In genomic region chr14:7944349-7945039, GRCm38 (mm10) we compare ENCODE assay signal across 9 mouse cellular contexts. TPM values are rescaled to one million over a fixed set of nuclear protein-coding genes. Genes with fewer than 3 reads are reported as not detected.
A peak's percentile ranks its signal among the peaks of the same experiment; 100 is the strongest.
DNase-seq lines count a peak whose midpoint lies in the region; ATAC-seq lines count a peak whose summit lies in the region.
"Had no signal": no experiment of that assay in that cellular context is flagged by ENCODE, and none has a peak within 500 bp of the region (broad histone marks: within the 10 kb centered on the region; RNA-seq: fewer than 3 reads in every experiment).

No protein-coding gene starts in this region.

- H3K4me3 ChIP-seq in kidney, embryonic 15.5 days (replicated peaks), result no peak overlapping the region
- H3K4me3 ChIP-seq in hindbrain, embryonic 13.5 days, result no peak overlapping the region
- H3K4me3 ChIP-seq: embryonic facial prominence, embryonic 13.5 days had no signal

- no peaks in the 10 kb centered on the region for H3K9me3 ChIP-seq in kidney, embryonic 15.5 days (replicated peaks)
- no peaks in the 10 kb centered on the region for H3K9me3 ChIP-seq in hindbrain, embryonic 13.5 days
- H3K9me3 ChIP-seq: embryonic facial prominence, embryonic 13.5 days had no signal

- H3K4me2 ChIP-seq in kidney, embryonic 15.5 days, result no peak overlapping the region
- no peak overlapping the region for H3K4me2 ChIP-seq in hindbrain, embryonic 13.5 days
- H3K4me2 ChIP-seq: embryonic facial prominence, embryonic 13.5 days had no signal

- no peaks in the 10 kb centered on the region for H3K27me3 ChIP-seq in kidney, embryonic 15.5 days
- no peaks in the 10 kb centered on the region for H3K27me3 ChIP-seq in hindbrain, embryonic 13.5 days
- H3K27me3 ChIP-seq: embryonic facial prominence, embryonic 13.5 days had no signal

- H3K27ac ChIP-seq in kidney, embryonic 15.5 days, result no peak overlapping the region
- H3K27ac ChIP-seq in hindbrain, embryonic 13.5 days, result 0 out of 2 replicates have a peak overlapping the region, but pooled peaks have one; percentile 23

- peak; percentile 52; the same call in 1 of the 2 replicates for ATAC-seq in kidney, embryonic 15.5 days (replicated peaks; ENCODE audit: low FRiP score)
- ATAC-seq in hindbrain, embryonic 13.5 days (ENCODE audit: low FRiP score), result no peak; the same call in 1 of the 2 replicates
- no peak for ATAC-seq in erythroblast, adult 5-6 weeks (replicated peaks; ENCODE audit: low FRiP score, poor library complexity, severe bottlenecking)

- H3K9ac ChIP-seq in kidney, embryonic 15.5 days, result no peak overlapping the region
- H3K9ac ChIP-seq in hindbrain, embryonic 13.5 days, result no peak overlapping the region
- H3K9ac ChIP-seq: embryonic facial prominence, embryonic 13.5 days had no signal

- H3K36me3 ChIP-seq in kidney, embryonic 15.5 days, result peaks cover 87% of the 10 kb centered on the region
- H3K36me3 ChIP-seq in hindbrain, embryonic 13.5 days, result peaks cover 89% of the 10 kb centered on the region

- H3K4me1 ChIP-seq in kidney, embryonic 15.5 days, result 0 out of 2 replicates have a peak, but pooled peaks cover 4% of the 10 kb centered on the region
- peaks cover 11% of the 10 kb centered on the region; the same call in 1 of the 2 replicates for H3K4me1 ChIP-seq in hindbrain, embryonic 13.5 days (replicated peaks)

- 50% methylated on average over 8 of the region's 8 CpGs for WGBS in kidney, embryonic 15.5 days
- 56% methylated on average over 8 of the region's 8 CpGs for WGBS in hindbrain, embryonic 13.5 days

- no peak for DNase-seq in kidney, adult 18-20 months
- peak; percentile 69 for DNase-seq in R1 (ENCODE audit: low read depth, low spot score)
- DNase-seq in lung, postnatal 14 days, result peak; percentile 38
- DNase-seq in cerebellum, adult 11-12 months, result no peak

RNA-seq across cellular contexts. Expression of gene Gm45521, which starts 12.6 kb away (rescaled TPM):
- not detected in 2 replicates for polyA plus RNA-seq in kidney, embryonic 15.5 days (2015; fragmentation: Nextera tagmentation; extraction: Ambion mirVana)
- 0.26 and 1.0 TPM in 2 replicates for polyA plus RNA-seq in hindbrain, embryonic 13.5 days (2015; fragmentation: Nextera tagmentation; extraction: Ambion mirVana)
- not detected in 2 replicates for total RNA-seq in erythroblast, adult 5-6 weeks (2015; ENCODE audit: low replicate concordance)
- not detected in 2 replicates for total RNA-seq in erythroblast, adult 5-6 weeks (2017; ENCODE audit: low replicate concordance)
- total RNA-seq: layer of hippocampus, postnatal 25 days had no signal
- polyA plus RNA-seq: embryonic facial prominence, embryonic 13.5 days had no signal

RNA-seq across cellular contexts. Expression of gene Dnase1l3, which starts 49.9 kb away (rescaled TPM):
- 0.29 and 0.30 TPM in 2 replicates for polyA plus RNA-seq in kidney, embryonic 15.5 days (2015; fragmentation: Nextera tagmentation; extraction: Ambion mirVana)
- 0.04 and 0.10 TPM in 2 replicates for polyA plus RNA-seq in hindbrain, embryonic 13.5 days (2015; fragmentation: Nextera tagmentation; extraction: Ambion mirVana)
- total RNA-seq in erythroblast, adult 5-6 weeks (2015; ENCODE audit: low replicate concordance), result 0.19 TPM in 1 of 2 replicates, not detected in the other
- total RNA-seq in erythroblast, adult 5-6 weeks (2017; ENCODE audit: low replicate concordance), result not detected in 2 replicates

RNA-seq across cellular contexts. Expression of gene Abhd6, which starts 58.2 kb away (rescaled TPM):
- 24.7 and 26.6 TPM in 2 replicates for polyA plus RNA-seq in kidney, embryonic 15.5 days (2015; fragmentation: Nextera tagmentation; extraction: Ambion mirVana)
- polyA plus RNA-seq in hindbrain, embryonic 13.5 days (2015; fragmentation: Nextera tagmentation; extraction: Ambion mirVana), result 31.7 and 31.9 TPM in 2 replicates
- not detected in 2 replicates for total RNA-seq in erythroblast, adult 5-6 weeks (2015; ENCODE audit: low replicate concordance)
- total RNA-seq in erythroblast, adult 5-6 weeks (2017; ENCODE audit: low replicate concordance), result not detected in 2 replicates

Comparison
In these comparisons a context has a peak if more than half of its experiments do, and no peak if none do; other contexts are left out.
1. DNase-seq: peak in R1 (single experiment) and lung, postnatal 14 days (single experiment); none in kidney, adult 18-20 months (single experiment) and cerebellum, adult 11-12 months (single experiment).